12 mouse cellular contexts compared by ENCODE assay signal in genomic region chr6:5006283-5006946, GRCm38 (mm10).
A peak's percentile ranks its signal among the peaks of the same experiment; 100 is the strongest.
DNase-seq lines count a peak whose midpoint lies in the region; ATAC-seq and TF ChIP-seq lines count a peak whose summit lies in the region.
"Had no signal": no experiment of that assay in that cellular context is flagged by ENCODE, and none has a peak within 500 bp of the region (broad histone marks: within the 10 kb centered on the region; RNA-seq: fewer than 3 reads in every experiment).

No protein-coding gene starts in this region.

- H3K4me1 ChIP-seq in embryonic facial prominence, embryonic 10.5 days: peaks cover 45% of the 10 kb centered on the region
- H3K4me1 ChIP-seq in hindbrain, embryonic 13.5 days (replicated peaks): peaks cover 21% of the 10 kb centered on the region

- no peak overlapping the region for H3K4me2 ChIP-seq in hindbrain, embryonic 13.5 days

- no peak for TF ChIP-seq CTCF in left cerebral cortex, adult 2 months (IDR thresholded peaks at IDR 0.05)

- H3K9ac ChIP-seq in hindbrain, embryonic 13.5 days: no peak overlapping the region

- H3K9me3 ChIP-seq in embryonic facial prominence, embryonic 10.5 days: no peaks in the 10 kb centered on the region
- no peaks in the 10 kb centered on the region for H3K9me3 ChIP-seq in hindbrain, embryonic 13.5 days
- H3K9me3 ChIP-seq: hindbrain, embryonic 10.5 days had no signal

- H3K4me3 ChIP-seq in left cerebral cortex, adult 2 months: no peak overlapping the region
- no peak overlapping the region for H3K4me3 ChIP-seq in embryonic facial prominence, embryonic 10.5 days
- no peak overlapping the region for H3K4me3 ChIP-seq in hindbrain, embryonic 13.5 days
- H3K4me3 ChIP-seq: erythroblast, embryonic 14.5 days; hindbrain, embryonic 10.5 days had no signal

- DNase-seq in frontal cortex, postnatal 36 days (ENCODE audit: low spot score in 2 of 2): peak; percentile 20 to 21
- no peak for DNase-seq in frontal cortex, postnatal 25 days (ENCODE audit: low spot score in 2 of 2)
- DNase-seq in left cerebral cortex, adult 2 months (ENCODE audit: extremely low spot score in 1 of 2, low spot score in 2 of 2): no peak
- DNase-seq in left cerebral cortex, postnatal 14 days (ENCODE audit: low spot score in 2 of 2): no peak
- DNase-seq in embryonic facial prominence, embryonic 10.5 days (ENCODE audit: low spot score): no peak
- DNase-seq in gastrocnemius, postnatal 25 days: no peak
- DNase-seq: kidney, adult 18-20 months; lung, adult 2 months had no signal

- peak; percentile 86 for ATAC-seq in megakaryocyte progenitor cell, adult 5-6 weeks (replicated peaks; ENCODE audit: poor library complexity)
- no peak for ATAC-seq in hindbrain, embryonic 13.5 days (ENCODE audit: low FRiP score)

- peak overlapping the region; percentile 29; the same call in 1 of the 2 replicates for H3K27ac ChIP-seq in left cerebral cortex, adult 2 months
- peak overlapping the region; percentile 65; the same call in 1 of the 2 replicates for H3K27ac ChIP-seq in embryonic facial prominence, embryonic 10.5 days (replicated peaks)
- H3K27ac ChIP-seq in hindbrain, embryonic 13.5 days: no peak overlapping the region

- no peaks in the 10 kb centered on the region for H3K27me3 ChIP-seq in embryonic facial prominence, embryonic 10.5 days (replicated peaks; ENCODE audit: low read depth, poor library complexity, severe bottlenecking)
- H3K27me3 ChIP-seq in hindbrain, embryonic 13.5 days: no peaks in the 10 kb centered on the region

- WGBS in embryonic facial prominence, embryonic 10.5 days: 89% methylated on average over 6 of the region's 6 CpGs
- 88% methylated on average over 6 of the region's 6 CpGs for WGBS in hindbrain, embryonic 13.5 days

- no peaks in the 10 kb centered on the region for H3K36me3 ChIP-seq in embryonic facial prominence, embryonic 10.5 days (replicated peaks)
- H3K36me3 ChIP-seq in hindbrain, embryonic 13.5 days: no peaks in the 10 kb centered on the region
- H3K36me3 ChIP-seq: hindbrain, embryonic 10.5 days had no signal

- intact Hi-C loops in left cerebral cortex, adult 2 months (cut with DNase I): no loop called here
- intact Hi-C loops in left cerebral cortex, postnatal 14 days (cut with DNase I): no loop called here

Comparison
In these comparisons a context has a peak if more than half of its experiments do, and no peak if none do; other contexts are left out.
1. DNase-seq: peak in frontal cortex, postnatal 36 days (2 of 2); none in frontal cortex, postnatal 25 days (0 of 2), left cerebral cortex, adult 2 months (0 of 2), left cerebral cortex, postnatal 14 days (0 of 2), embryonic facial prominence, embryonic 10.5 days (single experiment) and gastrocnemius, postnatal 25 days (single experiment).